Mouse (Mus musculus) right cerebral cortex, postnatal 25 days (tissue): Measurements from ENCODE around the gene Vmn1r215.
"Not testable (repeated sequence)": the region's sequence is repeated elsewhere in the genome, so short reads cannot be mapped to it uniquely, and the experiment has no call there.

Experiments
- DNase-seq: peaks from one replicate; pipeline ENCODE4 v3.0.0; 2022

Vmn1r215 gene

DNA sequence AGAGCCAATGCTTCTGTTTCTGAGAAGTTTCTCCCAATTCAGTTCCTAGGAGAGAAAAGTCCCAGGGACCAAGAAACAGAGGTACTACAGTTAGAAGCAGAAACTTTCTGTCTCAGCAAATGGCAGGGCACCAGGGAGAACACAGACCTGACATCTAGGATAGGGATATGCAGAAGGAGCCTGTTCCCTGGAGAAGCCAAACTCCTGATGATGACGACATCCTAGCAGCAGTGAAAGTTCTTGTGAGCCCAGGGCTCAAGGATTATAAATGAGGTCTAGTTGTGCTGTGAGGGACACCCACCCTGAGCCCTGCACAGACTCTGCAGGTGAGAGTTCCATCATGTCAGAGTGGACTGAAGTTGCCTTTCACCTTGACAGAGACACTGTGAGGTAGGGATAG lies at the start of gene Vmn1r215:
Gene Vmn1r215 (plus strand): TSS at position 301 of the 400 bp plus-strand sequence.
- no peak for DNase-seq

DNA sequence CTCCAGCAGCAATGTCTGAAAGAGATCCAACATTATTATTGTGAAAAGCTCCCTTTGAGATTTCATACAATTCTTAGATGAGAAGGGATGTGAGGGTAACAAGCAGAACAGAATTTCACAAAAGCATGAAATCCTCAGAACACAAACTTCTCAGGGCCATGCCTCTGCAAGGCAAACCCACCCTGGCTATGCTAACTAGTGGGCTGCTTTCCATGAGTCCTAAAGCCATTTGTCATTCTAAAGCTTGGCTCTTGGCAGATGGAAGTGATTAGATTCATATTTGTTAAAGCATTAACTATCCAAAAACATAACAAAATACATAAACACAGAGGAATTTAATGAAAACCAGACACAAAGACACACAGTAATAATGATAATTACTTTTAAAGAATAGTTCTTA lies 49.7 kb upstream of the Vmn1r215 start:
- DNase-seq, result no peak

DNA sequence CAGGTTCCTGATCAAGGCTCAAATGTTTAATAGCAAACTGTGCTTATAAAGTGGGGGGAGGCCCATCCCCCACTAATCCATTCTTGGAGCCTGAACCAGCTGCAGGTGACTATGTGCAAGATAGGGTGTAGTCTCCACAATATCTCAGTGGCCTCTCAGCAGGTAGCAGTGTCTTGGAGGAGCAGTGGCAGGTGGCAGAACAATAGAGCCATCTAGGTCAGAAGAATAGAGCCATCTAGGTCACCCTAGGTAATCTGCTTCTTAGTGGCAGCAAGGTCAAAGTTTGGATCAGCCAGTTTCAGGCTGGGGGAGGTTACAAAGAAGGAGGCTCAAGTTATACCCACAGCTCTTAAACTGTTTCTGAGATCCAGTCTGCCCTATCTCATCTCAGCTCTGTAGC lies 43.0 kb upstream of the Vmn1r215 start:
- no peak for DNase-seq

DNA sequence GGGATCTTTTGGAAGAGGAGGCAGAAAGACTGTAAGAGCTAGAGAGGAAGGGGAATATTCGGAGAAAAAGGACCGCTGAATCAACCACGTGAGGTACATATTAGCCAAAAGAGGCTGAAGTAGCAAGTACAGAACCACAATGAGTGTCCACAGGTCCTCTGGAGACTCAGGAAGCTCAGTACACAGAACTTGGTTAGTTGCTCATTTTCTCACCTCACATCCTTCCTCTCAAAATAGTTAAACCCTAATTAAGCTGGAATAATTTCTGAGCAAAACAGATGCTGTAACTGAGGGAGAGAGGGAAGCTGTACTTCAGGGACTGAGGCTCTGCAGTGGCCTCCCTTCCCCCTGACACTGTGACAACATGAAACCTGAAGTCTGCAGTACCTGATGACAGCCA lies 37.7 kb upstream of the Vmn1r215 start, which contains the start of gene Vmn1r214:
Gene Vmn1r214 (plus strand): TSS at position 301 of the 400 bp plus-strand sequence.
- DNase-seq, result no peak

DNA sequence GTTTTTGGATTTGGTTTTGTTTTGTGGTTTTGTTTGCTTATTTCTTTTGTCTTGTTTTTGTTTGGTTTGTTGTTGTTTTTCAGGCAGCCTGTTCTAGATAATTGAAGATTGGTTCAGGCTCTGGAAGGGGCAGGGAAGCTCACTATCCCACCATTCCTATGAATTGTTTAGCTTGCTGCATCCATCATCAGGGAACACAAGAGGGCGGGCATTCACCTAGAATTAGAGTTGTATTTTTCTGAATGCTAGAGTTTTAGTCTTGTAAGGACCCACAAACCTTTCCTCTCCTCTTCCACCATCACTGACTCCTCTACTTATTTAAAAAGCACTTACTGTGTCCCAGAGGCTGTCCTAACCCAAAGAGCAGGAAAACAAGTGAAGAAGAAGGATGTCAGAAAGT lies 10.0 kb upstream of the Vmn1r215 start:
- DNase-seq, result no peak

DNA sequence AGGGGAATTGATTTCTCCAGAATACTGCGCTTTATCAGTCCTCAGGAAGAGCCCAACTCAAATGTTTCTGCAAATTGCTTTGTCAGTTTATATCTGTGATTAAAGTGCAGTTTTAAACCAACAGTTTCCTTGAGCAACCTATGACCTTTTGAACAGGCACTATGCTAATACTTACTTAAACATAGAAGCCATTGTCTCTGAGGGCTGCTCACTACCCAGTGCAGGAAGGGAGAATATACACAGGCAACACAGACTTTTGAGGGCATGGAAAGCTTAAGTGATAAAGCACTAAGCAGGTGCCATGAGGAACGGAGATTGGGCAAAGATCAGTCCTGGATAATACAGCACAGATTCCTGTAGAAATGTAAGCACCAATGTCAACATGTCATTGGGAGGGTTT lies 1.5 kb downstream of the Vmn1r215 start:
- DNase-seq, result no peak

DNA sequence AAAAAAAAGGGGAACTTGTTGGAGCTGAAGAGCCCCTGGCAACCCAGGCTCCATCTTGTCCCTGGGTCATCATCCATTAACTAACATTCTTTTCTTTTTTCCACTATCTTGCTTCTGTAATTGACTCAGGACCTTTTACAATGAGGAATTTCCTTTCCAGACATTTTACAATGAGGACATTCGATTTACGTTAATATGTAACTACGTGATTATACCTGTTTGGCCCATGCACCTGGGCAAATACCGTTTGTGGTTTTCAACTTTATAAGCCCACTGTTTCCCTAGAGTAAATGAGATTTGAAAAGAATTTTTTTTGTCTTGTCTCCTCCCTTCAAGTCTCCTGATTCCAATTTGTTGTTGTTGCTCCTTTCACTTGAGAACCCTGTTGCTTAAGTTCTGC lies 26.6 kb downstream of the Vmn1r215 start:
- DNase-seq, result no peak

DNA sequence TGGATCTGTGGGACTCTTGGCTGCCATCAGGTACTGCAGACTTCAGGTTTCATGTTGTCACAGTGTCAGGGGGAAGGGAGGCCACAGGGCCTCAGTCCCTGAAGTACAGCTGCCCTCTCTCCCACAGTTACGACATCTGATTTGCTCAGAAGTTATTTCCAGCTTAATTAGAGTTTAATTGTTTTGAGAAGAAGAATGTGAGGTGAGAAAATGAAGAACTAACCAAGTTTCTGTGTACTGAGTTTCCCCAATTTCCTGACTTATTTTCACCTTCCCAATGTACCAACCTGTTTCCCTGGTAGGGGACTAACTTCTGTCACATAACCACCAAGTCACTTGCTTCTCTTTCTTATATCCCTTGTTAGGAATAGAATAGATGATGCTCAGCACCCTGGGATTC lies 50.3 kb downstream of the Vmn1r215 start, which contains the start of gene Vmn1r217:
Gene Vmn1r217 (minus strand): TSS at position 101 of the 400 bp plus-strand sequence.
- not testable (repeated sequence) for DNase-seq

DNA sequence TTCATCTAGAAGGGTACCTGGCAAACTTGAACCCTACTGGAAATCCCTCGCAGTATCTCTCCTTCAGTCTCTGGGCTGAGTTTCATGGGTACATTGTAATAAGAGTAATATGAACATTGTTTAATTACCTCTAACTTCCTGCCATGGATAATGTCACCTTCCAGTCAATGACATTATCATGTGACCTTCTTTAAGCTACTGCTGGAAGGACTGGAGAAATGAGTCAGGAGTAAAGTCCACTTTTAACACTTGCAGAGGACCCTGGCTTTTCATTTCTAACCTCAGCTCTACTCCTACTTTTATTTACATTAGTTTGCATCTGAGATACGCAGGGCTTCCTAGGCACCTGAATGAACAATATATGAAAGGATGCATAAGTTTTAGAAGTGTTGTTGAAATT lies 52.8 kb downstream of the Vmn1r215 start:
- DNase-seq, result no peak
